Mouse (Mus musculus) limb, embryonic 12.5 days (tissue): ENCODE measurements at regions not wholly inside any gene's neighbourhood (a gene's known extent, or its start where the extent isn't known, plus 50 kb on each side); places are given as distances from the start of the nearest gene placed in this dataset.

Experiments
- ATAC-seq: fragments of 200-750 bp; cut with Nextera tagmentation; 2 replicates; pipeline ENCODE4 v1.8.0; 2017; ENCODE audit warnings: low read depth, moderate TSS enrichment; ENCODE audit not compliant: insufficient number of reproducible peaks, insufficient read depth, low FRiP score, low TSS enrichment
- H3K27ac ChIP-seq: fragments of 300-500 bp; sonication (generic); 2 replicates; pipeline ENCODE4 v1.5.1; 2016; ENCODE audit warnings: mild to moderate bottlenecking, moderate library complexity
- H3K27me3 ChIP-seq: fragments of 300-500 bp; sonication (generic); 2 replicates; pipeline ENCODE4 v1.6.1; 2016; ENCODE audit warnings: mild to moderate bottlenecking, moderate library complexity
- H3K36me3 ChIP-seq: fragments of 300-500 bp; sonication (generic); 2 replicates; pipeline ENCODE4 v1.6.1; 2016; ENCODE audit warnings: mild to moderate bottlenecking, moderate library complexity
- H3K4me1 ChIP-seq: fragments of 300-500 bp; sonication (generic); replicated peaks from 2 replicates; pipeline ENCODE4 v1.6.1; 2016
- H3K4me2 ChIP-seq: fragments of 300-500 bp; sonication (generic); 2 replicates; pipeline ENCODE4 v1.6.1; 2016; ENCODE audit warnings: mild to moderate bottlenecking, moderate library complexity
- H3K4me3 ChIP-seq: fragments of 300-500 bp; sonication (generic); replicated peaks from 2 replicates; pipeline ENCODE4 v1.5.1; 2016; ENCODE audit warnings: mild to moderate bottlenecking
- H3K9ac ChIP-seq: fragments of 300-500 bp; sonication (generic); replicated peaks from 2 replicates; pipeline ENCODE4 v1.6.1; 2016; ENCODE audit warnings: mild to moderate bottlenecking, moderate library complexity
- H3K9me3 ChIP-seq: fragments of 300-500 bp; sonication (generic); 2 replicates; pipeline ENCODE4 v1.6.1; 2016; ENCODE audit warnings: mild to moderate bottlenecking, moderate library complexity
- WGBS: fragments of 180-500 bp; shearing (Covaris S2); methylation state at CpG from one replicate; pipeline ENCODE4 v1.1.7; 2016; 5-methylcytosine and 5-hydroxymethylcytosine counted together

GRCm38 (mm10) chr1:128758802-128759481 lies 166.8 kb upstream of the Cxcr4 start:
- no peak overlapping the region for H3K4me3 ChIP-seq
- no peak overlapping the region for H3K9ac ChIP-seq
- peaks cover 2% of the 10 kb centered on the region; the same call in 1 of the 2 replicates for H3K4me1 ChIP-seq
- no peaks in the 10 kb centered on the region for H3K9me3 ChIP-seq
- no peak for ATAC-seq
- H3K27me3 ChIP-seq, result no peaks in the 10 kb centered on the region
- WGBS, result 71% methylated on average over 11 of the region's 11 CpGs
- H3K4me2 ChIP-seq, result no peak overlapping the region
- no peak overlapping the region for H3K27ac ChIP-seq
- H3K36me3 ChIP-seq, result no peaks in the 10 kb centered on the region

GRCm38 (mm10) chr1:128758294-128758801 lies 166.3 kb upstream of the Cxcr4 start:
- no peaks in the 10 kb centered on the region for H3K27me3 ChIP-seq
- H3K4me2 ChIP-seq, result no peak overlapping the region
- no peak overlapping the region for H3K4me3 ChIP-seq
- 56% methylated on average over 13 of the region's 13 CpGs for WGBS
- H3K36me3 ChIP-seq, result no peaks in the 10 kb centered on the region
- no peak for ATAC-seq
- no peak overlapping the region for H3K27ac ChIP-seq
- peaks cover 2% of the 10 kb centered on the region; the same call in 1 of the 2 replicates for H3K4me1 ChIP-seq
- no peaks in the 10 kb centered on the region for H3K9me3 ChIP-seq
- H3K9ac ChIP-seq, result no peak overlapping the region

GRCm38 (mm10) chr1:128753427-128754012 lies 161.4 kb upstream of the Cxcr4 start:
- Histone ChIP-seq H3K27ac (no peak overlapping the region), H3K4me3 (no peak overlapping the region), H3K27me3 (no peaks in the 10 kb centered on the region), H3K9me3 (no peaks in the 10 kb centered on the region), H3K9ac (no peak overlapping the region), H3K4me2 (no peak overlapping the region), H3K4me1 (no peaks in the 10 kb centered on the region), H3K36me3 (no peaks in the 10 kb centered on the region)
- WGBS, result 50% methylated on average over 3 of the region's 3 CpGs
- no peak for ATAC-seq

- no peak overlapping the region for H3K4me3 ChIP-seq
- no peak overlapping the region for H3K9ac ChIP-seq
- WGBS, result 57% methylated on average over 5 of the region's 5 CpGs
- no peaks in the 10 kb centered on the region for H3K4me1 ChIP-seq
- 0 out of 2 replicates have a peak, but pooled peaks cover 2% of the 10 kb centered on the region for H3K9me3 ChIP-seq
- no peak overlapping the region for H3K27ac ChIP-seq
- H3K27me3 ChIP-seq, result no peaks in the 10 kb centered on the region
- ATAC-seq, result no peak
- H3K4me2 ChIP-seq, result no peak overlapping the region
- H3K36me3 ChIP-seq, result no peaks in the 10 kb centered on the region
These were observed 157.4 kb upstream of the Cxcr4 start for GRCm38 (mm10) chr1:128749437-128749994.

- Histone ChIP-seq H3K4me2 (no peak overlapping the region), H3K4me1 (no peaks in the 10 kb centered on the region), H3K36me3 (no peaks in the 10 kb centered on the region), H3K9ac (no peak overlapping the region), H3K27me3 (no peaks in the 10 kb centered on the region), H3K9me3 (0 out of 2 replicates have a peak, but pooled peaks cover 2% of the 10 kb centered on the region), H3K27ac (no peak overlapping the region), H3K4me3 (no peak overlapping the region)
- no peak for ATAC-seq
- WGBS, result 93% methylated on average over 12 of the region's 12 CpGs
These were observed 155.2 kb upstream of the Cxcr4 start for GRCm38 (mm10) chr1:128747196-128747790.

GRCm38 (mm10) chr1:128746461-128747009 lies 154.4 kb upstream of the Cxcr4 start:
- Histone ChIP-seq H3K9ac (no peak overlapping the region), H3K27ac (no peak overlapping the region), H3K4me3 (no peak overlapping the region), H3K4me1 (no peaks in the 10 kb centered on the region), H3K36me3 (no peaks in the 10 kb centered on the region), H3K4me2 (no peak overlapping the region), H3K27me3 (no peaks in the 10 kb centered on the region), H3K9me3 (0 out of 2 replicates have a peak, but pooled peaks cover 2% of the 10 kb centered on the region)
- 69% methylated on average over 3 of the region's 3 CpGs for WGBS
- no peak for ATAC-seq

GRCm38 (mm10) chr1:128740616-128741015 lies 148.5 kb upstream of the Cxcr4 start:
- ATAC-seq, result no peak
- Histone ChIP-seq H3K9ac (no peak overlapping the region), H3K36me3 (no peaks in the 10 kb centered on the region), H3K27me3 (no peaks in the 10 kb centered on the region), H3K4me1 (no peaks in the 10 kb centered on the region), H3K9me3 (no peaks in the 10 kb centered on the region), H3K4me2 (no peak overlapping the region), H3K4me3 (no peak overlapping the region), H3K27ac (no peak overlapping the region)
- 89% methylated on average over 2 of the region's 2 CpGs for WGBS

- Histone ChIP-seq H3K27ac (no peak overlapping the region), H3K4me1 (no peaks in the 10 kb centered on the region), H3K9ac (no peak overlapping the region), H3K9me3 (no peaks in the 10 kb centered on the region), H3K4me2 (no peak overlapping the region), H3K27me3 (no peaks in the 10 kb centered on the region), H3K36me3 (no peaks in the 10 kb centered on the region), H3K4me3 (no peak overlapping the region)
- no peak for ATAC-seq
- WGBS, result 88% methylated on average over 4 of the region's 4 CpGs
These were observed 146.1 kb upstream of the Cxcr4 start for GRCm38 (mm10) chr1:128738152-128738551.

- no peaks in the 10 kb centered on the region for H3K9me3 ChIP-seq
- no peaks in the 10 kb centered on the region for H3K36me3 ChIP-seq
- H3K9ac ChIP-seq, result no peak overlapping the region
- WGBS, result 76% methylated on average over 2 of the region's 2 CpGs
- H3K4me2 ChIP-seq, result no peak overlapping the region
- no peak overlapping the region for H3K4me3 ChIP-seq
- no peak for ATAC-seq
- H3K27me3 ChIP-seq, result no peaks in the 10 kb centered on the region
- H3K4me1 ChIP-seq, result no peaks in the 10 kb centered on the region
- H3K27ac ChIP-seq, result no peak overlapping the region
These were observed 142.8 kb upstream of the Cxcr4 start for GRCm38 (mm10) chr1:128734857-128735256.

GRCm38 (mm10) chr1:128731445-128731844 lies 139.4 kb upstream of the Cxcr4 start:
- H3K9me3 ChIP-seq, result no peaks in the 10 kb centered on the region
- no peaks in the 10 kb centered on the region for H3K36me3 ChIP-seq
- no peaks in the 10 kb centered on the region for H3K27me3 ChIP-seq
- no peak overlapping the region for H3K9ac ChIP-seq
- no peak overlapping the region for H3K4me2 ChIP-seq
- H3K4me1 ChIP-seq, result no peaks in the 10 kb centered on the region
- H3K27ac ChIP-seq, result no peak overlapping the region
- H3K4me3 ChIP-seq, result no peak overlapping the region
- 88% methylated on average over 3 of the region's 3 CpGs for WGBS
- no peak for ATAC-seq

DNA sequence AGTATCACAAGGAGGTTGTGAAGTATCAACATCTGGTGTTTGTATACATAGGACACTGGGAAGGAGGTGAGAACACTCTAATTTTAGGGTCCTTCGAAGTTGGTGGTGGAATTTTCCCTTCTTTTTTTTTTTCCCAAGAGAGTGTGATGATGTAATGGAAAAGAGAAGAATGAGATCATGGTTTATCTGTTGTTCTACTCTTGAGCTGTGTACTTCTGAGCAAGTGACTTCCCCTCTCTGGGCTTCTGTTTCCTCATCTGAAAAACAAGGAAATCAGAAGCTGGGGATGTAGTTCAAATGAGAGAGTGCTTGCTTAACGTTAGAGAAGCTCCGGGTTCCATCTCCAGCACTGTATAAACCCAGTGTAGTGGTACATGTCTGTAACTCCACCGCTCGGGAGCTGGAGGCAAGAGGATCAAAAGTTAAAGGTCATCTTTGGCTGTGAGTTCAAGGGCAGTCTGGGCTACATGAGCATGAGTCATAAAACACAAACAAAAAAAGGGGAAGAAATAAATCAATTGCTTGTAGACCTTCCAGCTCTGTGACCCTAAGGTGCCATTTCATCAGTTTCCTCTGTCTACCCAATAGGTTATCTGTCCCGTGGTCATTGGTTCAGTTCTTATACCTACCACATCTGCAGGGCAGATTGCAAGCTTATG lies 132.5 kb upstream of the Cxcr4 start:
- no peak for ATAC-seq
- no peak overlapping the region for H3K9ac ChIP-seq
- H3K4me1 ChIP-seq, result no peaks in the 10 kb centered on the region
- no peak overlapping the region for H3K4me2 ChIP-seq
- H3K9me3 ChIP-seq, result no peaks in the 10 kb centered on the region
- H3K27me3 ChIP-seq, result no peaks in the 10 kb centered on the region
- WGBS, result 72% methylated on average over 6 of the region's 6 CpGs
- H3K36me3 ChIP-seq, result no peaks in the 10 kb centered on the region
- no peak overlapping the region for H3K4me3 ChIP-seq
- H3K27ac ChIP-seq, result no peak overlapping the region
